Mouse (Mus musculus): ENCODE data around the gene Nrn1l. TPM values are rescaled to one million over a fixed set of nuclear protein-coding genes. Genes with fewer than 3 reads are reported as not detected.

Nrn1l gene
- total and polyA plus RNA-seq, 2 experiments = 1.5 TPM; not detected in 1

DNA sequence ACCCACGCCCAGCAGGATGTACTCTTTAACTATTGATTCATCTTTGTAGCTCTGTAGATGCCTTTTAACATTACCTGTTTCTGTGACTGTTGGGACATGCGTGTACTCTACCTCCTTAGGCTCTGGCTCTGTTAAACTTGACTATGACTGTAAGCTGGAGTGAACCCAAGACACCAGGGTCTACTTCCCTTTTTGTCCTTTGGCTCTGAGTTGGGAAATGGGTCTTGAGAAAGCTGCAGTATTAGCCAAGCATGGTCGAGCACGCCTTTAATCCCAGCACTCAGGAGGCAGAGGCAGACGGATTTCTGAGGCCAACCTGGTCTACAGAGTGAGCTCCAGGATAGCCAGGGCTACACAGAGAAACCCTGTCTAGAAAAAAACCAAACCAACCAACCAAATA lies 34.9 kb upstream of the Nrn1l start:
- Histone ChIP-seq H3K9ac (ENCODE audit: low read depth, low read length) (no peak overlapping the region), H3K4me3 (ENCODE audit: insufficient read depth, low read depth, low read length) (no peak overlapping the region), H3K27ac (replicated peaks; ENCODE audit: insufficient read depth, low read depth, low read length) (no peak overlapping the region), H3K79me2 (ENCODE audit: control insufficient read depth, insufficient read depth, low read length) (peaks cover 27% of the 10 kb centered on the region), H3K27me3 (ENCODE audit: control insufficient read depth, insufficient read depth, low read length) (no peaks in the 10 kb centered on the region), H3K36me3 (ENCODE audit: control insufficient read depth, insufficient read depth, low read length) (no peaks in the 10 kb centered on the region), H3K4me1 (ENCODE audit: control insufficient read depth, insufficient read depth, low read length) (peaks cover 19% of the 10 kb centered on the region)
- 74% methylated on average over 5 of the region's 5 CpGs for WGBS
- DNase-seq (ENCODE audit: extremely low read depth, low read depth, low spot score) = no peak
- TF ChIP-seq POLR2A (IDR thresholded peaks at IDR 0.05; ENCODE audit: extremely low read depth, insufficient read depth, low read length) (no peak), CTCF (IDR thresholded peaks at IDR 0.05; ENCODE audit: low read depth, low read length) (no peak)

DNA sequence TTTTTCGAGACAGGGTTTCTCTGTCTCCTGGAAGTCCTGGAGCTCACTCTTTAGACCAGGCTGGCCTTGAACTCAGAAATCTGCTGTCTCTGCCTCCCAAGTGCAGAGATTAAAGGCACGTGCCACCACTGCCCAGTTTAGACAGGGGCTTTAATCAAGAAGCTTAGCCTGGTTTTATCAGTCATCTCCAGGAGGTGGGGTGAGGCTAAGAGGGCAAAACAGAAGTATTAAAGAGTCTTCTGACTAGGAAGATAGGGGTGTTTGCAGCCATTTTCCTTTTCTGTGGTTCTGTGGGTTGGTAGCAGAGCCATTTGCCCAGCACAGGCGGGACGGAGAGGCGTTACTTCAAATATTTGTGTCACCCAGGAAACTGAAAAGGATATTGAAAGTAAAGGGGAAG lies 34.1 kb upstream of the Nrn1l start:
- H3K4me3 ChIP-seq (ENCODE audit: insufficient read depth, low read depth, low read length) = no peak overlapping the region
- peaks cover 20% of the 10 kb centered on the region for H3K4me1 ChIP-seq (ENCODE audit: control insufficient read depth, insufficient read depth, low read length)
- no peaks in the 10 kb centered on the region for H3K27me3 ChIP-seq (ENCODE audit: control insufficient read depth, insufficient read depth, low read length)
- DNase-seq (ENCODE audit: extremely low read depth, low read depth, low spot score) = no peak
- 71% methylated on average over 5 of the region's 5 CpGs for WGBS
- no peaks in the 10 kb centered on the region for H3K36me3 ChIP-seq (ENCODE audit: control insufficient read depth, insufficient read depth, low read length)
- peaks cover 33% of the 10 kb centered on the region for H3K79me2 ChIP-seq (ENCODE audit: control insufficient read depth, insufficient read depth, low read length)
- H3K27ac ChIP-seq (replicated peaks; ENCODE audit: insufficient read depth, low read depth, low read length) = no peak overlapping the region
- TF ChIP-seq CTCF (IDR thresholded peaks at IDR 0.05; ENCODE audit: low read depth, low read length) (no peak), POLR2A (IDR thresholded peaks at IDR 0.05; ENCODE audit: extremely low read depth, insufficient read depth, low read length) (no peak)
- H3K9ac ChIP-seq (ENCODE audit: low read depth, low read length) = no peak overlapping the region

DNA sequence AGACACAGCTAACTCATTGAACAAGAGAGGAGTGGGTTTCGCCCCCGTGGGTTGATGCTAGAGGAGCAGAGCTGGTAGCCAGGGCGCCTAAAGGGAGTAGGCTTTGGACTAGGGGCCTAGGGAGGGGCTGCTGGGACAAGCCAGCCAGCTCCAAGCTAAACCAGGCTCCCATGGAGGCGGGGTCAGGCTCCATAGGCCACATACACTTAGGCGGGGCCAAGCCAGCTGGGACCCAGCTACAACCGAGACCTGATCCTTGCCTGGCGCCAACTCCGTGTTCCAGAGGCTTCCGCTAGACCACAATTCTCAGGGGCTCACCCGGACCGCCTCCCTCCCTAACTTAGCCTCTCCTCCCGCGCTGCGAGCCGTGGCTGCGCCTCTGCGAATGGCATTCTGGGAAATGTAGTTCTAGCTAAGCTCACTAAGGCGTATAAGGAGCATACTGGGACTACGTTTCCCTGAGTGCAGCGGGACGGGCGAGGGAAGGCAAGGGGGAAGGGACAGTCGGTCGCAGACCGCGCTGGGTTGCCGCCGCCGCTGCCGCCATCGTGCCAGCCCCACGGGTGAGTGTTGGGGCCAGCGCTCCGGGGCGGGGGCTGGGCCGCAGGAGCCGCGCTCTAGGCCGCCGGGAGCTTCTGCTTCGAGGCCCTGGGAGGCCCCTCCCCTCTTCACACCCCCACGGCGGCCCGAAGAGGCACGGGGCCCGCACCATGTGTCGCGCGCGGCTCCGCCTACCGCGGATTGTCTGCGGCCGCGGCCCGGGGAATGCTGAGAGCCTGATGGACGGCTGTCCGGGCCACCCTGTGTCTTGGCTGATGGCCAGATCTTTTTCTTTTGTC lies 33.0 kb upstream of the Nrn1l start, which contains the start of gene Nutf2:
Nutf2 (plus strand) TSS at position 438 of the 839 bp plus-strand sequence.
- DNase-seq (ENCODE audit: extremely low read depth, low read depth, low spot score) = peak; percentile 97
- no peak for TF ChIP-seq CTCF (IDR thresholded peaks at IDR 0.05; ENCODE audit: low read depth, low read length)
- TF ChIP-seq POLR2A (IDR thresholded peaks at IDR 0.05; ENCODE audit: extremely low read depth, insufficient read depth, low read length) = peak; percentile 37; the same call in 1 of the 2 replicates
- under 1% methylated on average over 59 of the region's 59 CpGs for WGBS
- Histone ChIP-seq H3K4me1 (ENCODE audit: control insufficient read depth, insufficient read depth, low read length) (peaks cover 20% of the 10 kb centered on the region), H3K4me3 (ENCODE audit: insufficient read depth, low read depth, low read length) (peak within 1 kb of the TSS; percentile 76), H3K27me3 (ENCODE audit: control insufficient read depth, insufficient read depth, low read length) (no peaks in the 10 kb centered on the region), H3K79me2 (ENCODE audit: control insufficient read depth, insufficient read depth, low read length) (peaks cover 35% of the 10 kb centered on the region), H3K9ac (ENCODE audit: low read depth, low read length) (peak within 1 kb of the TSS; percentile 79), H3K27ac (replicated peaks; ENCODE audit: insufficient read depth, low read depth, low read length) (peak within 1 kb of the TSS; percentile 75), H3K36me3 (ENCODE audit: control insufficient read depth, insufficient read depth, low read length) (no peaks in the 10 kb centered on the region)

DNA sequence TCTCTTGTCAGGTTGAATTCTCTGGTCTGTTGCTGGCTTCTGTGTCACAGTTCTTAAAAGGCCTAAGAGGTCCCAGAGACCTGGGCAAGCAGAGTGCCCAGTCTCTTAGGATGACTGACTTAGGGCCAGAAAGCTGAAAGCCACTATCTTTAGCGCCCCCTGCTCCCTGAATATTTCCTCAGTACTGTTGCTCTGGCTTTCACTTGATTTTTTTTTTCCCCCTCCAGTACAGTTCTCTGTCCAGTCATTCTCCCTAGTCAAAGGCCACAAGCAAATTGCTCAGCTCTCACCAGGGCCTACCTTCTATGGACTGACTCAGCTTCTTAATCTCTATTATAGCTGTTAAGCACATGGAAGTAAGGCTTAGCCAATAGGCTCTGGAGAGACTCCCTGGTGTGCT lies 31.4 kb upstream of the Nrn1l start:
- H3K27ac ChIP-seq (replicated peaks; ENCODE audit: insufficient read depth, low read depth, low read length) = no peak overlapping the region
- H3K4me1 ChIP-seq (ENCODE audit: control insufficient read depth, insufficient read depth, low read length) = peaks cover 12% of the 10 kb centered on the region

DNA sequence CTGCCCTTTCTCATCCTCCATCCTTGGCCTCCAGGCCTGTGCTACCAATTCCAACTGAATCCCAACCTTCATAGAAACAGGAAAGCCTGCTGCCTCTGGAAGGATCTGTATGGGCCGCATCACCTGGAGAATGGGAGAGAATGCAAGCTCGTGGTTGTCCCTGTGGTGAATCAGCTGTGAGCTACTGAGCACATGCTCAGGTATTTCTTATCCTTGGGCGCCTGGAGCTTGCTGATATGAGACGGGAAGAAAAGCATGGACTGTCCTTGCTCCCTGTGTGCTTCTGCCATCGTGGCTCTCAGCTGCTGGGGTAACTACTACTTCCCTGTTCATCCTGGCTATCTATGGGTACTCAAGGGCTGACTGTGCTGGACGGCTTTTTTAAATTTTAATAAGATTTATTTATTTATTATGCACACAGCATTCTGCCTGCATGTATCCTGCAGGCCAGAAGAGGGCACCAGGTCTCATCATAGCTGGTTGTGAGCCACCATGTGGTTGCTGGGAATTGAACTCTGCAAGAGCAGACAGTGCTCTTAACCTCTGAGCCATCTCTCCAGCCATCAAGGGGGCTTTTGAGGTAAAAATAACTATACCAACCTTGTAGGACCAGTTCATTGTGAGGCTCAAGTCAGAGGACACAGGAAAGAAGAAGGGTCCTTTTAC lies 26.9 kb upstream of the Nrn1l start:
- Histone ChIP-seq H3K27ac (replicated peaks; ENCODE audit: insufficient read depth, low read depth, low read length) (no peak overlapping the region), H3K4me3 (ENCODE audit: insufficient read depth, low read depth, low read length) (no peak overlapping the region), H3K9ac (ENCODE audit: low read depth, low read length) (no peak overlapping the region), H3K4me1 (ENCODE audit: control insufficient read depth, insufficient read depth, low read length) (peaks cover 7% of the 10 kb centered on the region), H3K36me3 (ENCODE audit: control insufficient read depth, insufficient read depth, low read length) (peaks cover 16% of the 10 kb centered on the region), H3K27me3 (ENCODE audit: control insufficient read depth, insufficient read depth, low read length) (no peaks in the 10 kb centered on the region), H3K79me2 (ENCODE audit: control insufficient read depth, insufficient read depth, low read length) (peaks cover 50% of the 10 kb centered on the region; the same call in 1 of the 2 replicates)
- TF ChIP-seq CTCF (IDR thresholded peaks at IDR 0.05; ENCODE audit: low read depth, low read length) (peak; percentile 35; the same call in 1 of the 2 replicates), POLR2A (IDR thresholded peaks at IDR 0.05; ENCODE audit: extremely low read depth, insufficient read depth, low read length) (no peak)
- no peak for DNase-seq (ENCODE audit: extremely low read depth, low read depth, low spot score)
- 87% methylated on average over 6 of the region's 6 CpGs for WGBS

More for the DNA sequence above, 31.4 kb upstream of the Nrn1l start:
- no peak overlapping the region for H3K4me3 ChIP-seq (ENCODE audit: insufficient read depth, low read depth, low read length)
- TF ChIP-seq POLR2A (IDR thresholded peaks at IDR 0.05; ENCODE audit: extremely low read depth, insufficient read depth, low read length) (no peak), CTCF (IDR thresholded peaks at IDR 0.05; ENCODE audit: low read depth, low read length) (no peak)
- no peak for DNase-seq (ENCODE audit: extremely low read depth, low read depth, low spot score)
- peaks cover 35% of the 10 kb centered on the region; the same call in 1 of the 2 replicates for H3K79me2 ChIP-seq (ENCODE audit: control insufficient read depth, insufficient read depth, low read length)
- H3K36me3 ChIP-seq (ENCODE audit: control insufficient read depth, insufficient read depth, low read length) = 0 out of 2 replicates have a peak, but pooled peaks cover 3% of the 10 kb centered on the region
- no peaks in the 10 kb centered on the region for H3K27me3 ChIP-seq (ENCODE audit: control insufficient read depth, insufficient read depth, low read length)
- 33% methylated on average over 1 of the region's 1 CpGs for WGBS
- no peak overlapping the region for H3K9ac ChIP-seq (ENCODE audit: low read depth, low read length)
